Mouse (Mus musculus): ENCODE results near the gene Fbxw18. TPM values are rescaled to one million over a fixed set of nuclear protein-coding genes. Genes with fewer than 3 reads are reported as not detected.
"Not testable (repeated sequence)": the region's sequence is repeated elsewhere in the genome, so short reads cannot be mapped to it uniquely, and the experiment has no call there.

The Fbxw18 gene
- polyA plus RNA-seq (2017; shearing (Covaris generic)): not detected

DNA sequence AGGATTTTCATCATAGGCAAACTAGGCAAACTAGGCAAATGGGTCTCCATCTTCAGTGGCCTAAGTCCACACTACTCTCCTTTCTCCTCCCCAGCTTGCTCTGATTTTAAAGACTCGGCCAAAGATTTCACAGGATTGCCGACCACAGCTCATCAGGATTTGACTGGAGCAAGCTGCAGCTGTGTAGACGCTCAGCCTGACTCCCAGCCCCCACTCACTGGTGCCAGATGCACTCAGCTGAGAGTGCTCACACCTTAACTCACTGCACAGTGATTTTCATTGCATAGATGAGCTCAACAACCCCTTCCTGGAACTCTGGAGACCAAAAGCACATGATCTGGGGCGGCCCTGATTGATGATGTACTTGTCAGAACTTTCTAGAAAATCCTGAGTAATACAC is at the start of gene Fbxw18:
Fbxw18 (minus strand) TSS at position 101 of the 400 bp plus-strand sequence.
- not testable (repeated sequence) for ATAC-seq

DNA sequence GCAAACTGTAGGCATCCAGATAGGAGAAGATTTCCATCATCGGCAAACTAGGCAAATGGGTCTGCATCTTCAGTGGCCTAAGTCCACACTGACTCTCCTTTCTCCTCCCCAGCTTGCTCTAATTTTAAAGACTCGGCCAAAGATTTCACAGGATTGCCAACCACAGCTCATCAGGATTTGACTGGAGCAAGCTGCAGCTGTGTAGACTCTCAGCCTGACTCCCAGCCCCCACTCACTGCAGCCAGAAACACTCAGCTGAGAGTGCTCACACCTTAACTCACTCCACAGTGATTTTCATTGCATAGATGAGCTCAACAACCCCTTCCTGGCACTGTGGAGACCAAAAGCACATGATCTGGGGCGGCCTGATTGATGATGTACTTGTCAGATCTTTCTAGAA is 43.5 kb upstream of the Fbxw18 start, which contains the start of gene Fbxw26:
Fbxw26 (minus strand) TSS at position 101 of the 400 bp plus-strand sequence.
- ATAC-seq: not testable (repeated sequence)

DNA sequence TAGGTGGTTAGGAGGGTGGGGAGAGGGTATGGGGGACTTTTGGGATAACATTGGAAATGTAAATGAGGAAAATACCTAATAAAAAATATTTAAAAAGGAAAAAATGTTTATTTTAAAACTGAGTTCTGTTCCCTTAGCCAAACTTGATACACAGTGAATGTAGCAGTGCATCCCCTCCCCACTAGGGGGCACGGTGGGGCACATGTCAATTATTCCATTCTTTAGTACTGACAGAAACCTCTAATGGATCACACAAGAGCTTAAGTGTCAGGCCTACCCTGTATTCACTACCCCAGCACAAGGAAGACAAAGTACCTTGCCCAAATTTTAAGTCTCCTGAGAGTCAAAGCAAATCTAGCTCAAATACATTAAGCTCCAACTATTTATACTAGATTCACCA is 17.2 kb downstream of the Fbxw18 start:
- ATAC-seq: no peak

DNA sequence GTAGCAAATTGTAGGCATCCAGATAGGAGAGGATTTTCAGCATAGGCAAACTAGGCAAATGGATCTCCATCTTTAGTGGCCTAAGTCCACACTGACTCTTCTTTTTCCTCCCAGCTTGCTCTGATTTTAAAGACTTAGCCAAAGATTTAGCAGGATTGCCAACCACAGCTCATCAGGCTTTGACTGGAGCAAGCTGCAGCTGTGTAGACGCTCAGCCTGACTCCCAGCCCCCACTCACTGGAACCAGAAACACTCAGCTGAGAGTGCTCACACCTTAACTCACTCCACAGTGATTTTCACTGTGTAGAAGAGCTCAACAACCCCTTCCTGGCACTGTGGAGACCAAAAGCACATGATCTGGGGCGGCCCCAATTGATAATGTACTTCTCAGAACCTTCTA is 37.9 kb downstream of the Fbxw18 start, which contains the start of gene Fbxw25:
Fbxw25 (minus strand) TSS at position 101 of the 400 bp plus-strand sequence.
- ATAC-seq: not testable (repeated sequence)

Other genes starting within 250 kb of the Fbxw18 start
- not detected for gene Fbxw19, start 206.8 kb downstream of the Fbxw18 start, polyA plus RNA-seq (2017; shearing (Covaris generic))
- gene Fbxw15, start 134.4 kb downstream of the Fbxw18 start, polyA plus RNA-seq (2017; shearing (Covaris generic)): not detected
- under 1 TPM in 1 of 2 experiments, not detected in 1; 0.22 TPM for gene Fbxw24, start 76.6 kb downstream of the Fbxw18 start, polyA plus RNA-seq (2017; shearing (Covaris generic))
- gene Fbxw25, start 38.0 kb downstream of the Fbxw18 start, polyA plus RNA-seq (2017; shearing (Covaris generic)): not detected
- gene Fbxw26, start 43.4 kb upstream of the Fbxw18 start, polyA plus RNA-seq (2017; shearing (Covaris generic)): not detected
- not detected for gene Fbxw27, start 88.0 kb upstream of the Fbxw18 start, polyA plus RNA-seq (2017; shearing (Covaris generic))
- gene Spink8, start 109.6 kb upstream of the Fbxw18 start, polyA plus RNA-seq (2017; shearing (Covaris generic)): not detected
- gene Nme6, start 130.0 kb upstream of the Fbxw18 start, polyA plus RNA-seq (2017; shearing (Covaris generic)): 10 to 100 TPM in 1 of 2 experiments, 1 to 10 TPM in 1; 8.8 to 15.1 TPM
- not detected for gene Camp, start 146.9 kb upstream of the Fbxw18 start, polyA plus RNA-seq (2017; shearing (Covaris generic))
- 1 to 10 TPM; 7.0 to 7.4 TPM for gene Cdc25a, start 172.9 kb upstream of the Fbxw18 start, polyA plus RNA-seq (2017; shearing (Covaris generic))
- 10 to 100 TPM; 36.8 to 41.0 TPM for gene Map4, start 228.8 kb upstream of the Fbxw18 start, polyA plus RNA-seq (2017; shearing (Covaris generic))

Measured in CD4-positive, CD25-positive, alpha-beta regulatory T cell, adult 4 months (primary cell).